Mouse (Mus musculus) neural tube, embryonic 12.5 days (tissue): Measurements from ENCODE around the gene Iqgap2. TPM values are rescaled to one million over a fixed set of nuclear protein-coding genes. Genes with fewer than 3 reads are reported as not detected.

Experiments
- ATAC-seq: fragments of 200-750 bp; cut with Nextera tagmentation; 2 replicates; pipeline ENCODE4 v1.8.0; 2017; ENCODE audit warnings: low read depth, mild to moderate bottlenecking, moderate TSS enrichment, moderate library complexity; ENCODE audit not compliant: low FRiP score
- H3K27ac ChIP-seq: fragments of 300-500 bp; sonication (generic); 2 replicates; pipeline ENCODE4 v1.5.1; 2016
- H3K27me3 ChIP-seq: fragments of 300-500 bp; sonication (generic); replicated peaks from 2 replicates; pipeline ENCODE4 v1.6.1; 2016; ENCODE audit warnings: mild to moderate bottlenecking
- H3K36me3 ChIP-seq: fragments of 300-500 bp; sonication (generic); 2 replicates; pipeline ENCODE4 v1.6.1; 2016; ENCODE audit warnings: mild to moderate bottlenecking
- H3K4me1 ChIP-seq: fragments of 300-500 bp; sonication (generic); 2 replicates; pipeline ENCODE4 v1.6.1; 2016
- H3K4me2 ChIP-seq: fragments of 300-500 bp; sonication (generic); replicated peaks from 2 replicates; pipeline ENCODE4 v1.6.1; 2016; ENCODE audit warnings: mild to moderate bottlenecking
- H3K4me3 ChIP-seq: fragments of 300-500 bp; sonication (generic); 2 replicates; pipeline ENCODE4 v1.5.1; 2016
- H3K9ac ChIP-seq: fragments of 300-500 bp; sonication (generic); 2 replicates; pipeline ENCODE4 v1.6.1; 2016; ENCODE audit warnings: mild to moderate bottlenecking
- H3K9me3 ChIP-seq: fragments of 300-500 bp; sonication (generic); 2 replicates; pipeline ENCODE4 v1.6.1; 2016; ENCODE audit warnings: mild to moderate bottlenecking
- WGBS: fragments of 180-500 bp; shearing (Covaris S2); methylation state at CpG from one replicate; pipeline ENCODE4 v1.1.7; 2016; 5-methylcytosine and 5-hydroxymethylcytosine counted together
- polyA plus RNA-seq: library from polyadenylated mRNA; unstranded; fragments of >200 nt; fragmentation: Nextera tagmentation; extraction: Ambion mirVana; gene quantifications from 2 replicates; pipeline ENCODE4 v1.2.1, GENCODE M21; 2016

The Iqgap2 gene
- polyA plus RNA-seq, 1 experiment from 2014 or later = 9.5 TPM

GRCm38 (mm10) chr13:95714271-95714975 is 177.3 kb downstream of the Iqgap2 start:
- H3K27me3 ChIP-seq = no peaks in the 10 kb centered on the region
- WGBS = 74% methylated on average over 3 of the region's 3 CpGs
- H3K4me1 ChIP-seq = no peaks in the 10 kb centered on the region
- H3K9me3 ChIP-seq = no peaks in the 10 kb centered on the region
- no peak overlapping the region for H3K27ac ChIP-seq
- no peak for ATAC-seq
- no peaks in the 10 kb centered on the region for H3K36me3 ChIP-seq
- no peak overlapping the region for H3K9ac ChIP-seq
- no peak overlapping the region for H3K4me3 ChIP-seq
- H3K4me2 ChIP-seq = no peak overlapping the region

- no peak for ATAC-seq
- Histone ChIP-seq H3K36me3 (no peaks in the 10 kb centered on the region), H3K27ac (no peak overlapping the region), H3K4me1 (no peaks in the 10 kb centered on the region), H3K4me2 (no peak overlapping the region), H3K9ac (no peak overlapping the region), H3K4me3 (no peak overlapping the region), H3K9me3 (no peaks in the 10 kb centered on the region), H3K27me3 (no peaks in the 10 kb centered on the region)
- 91% methylated on average over 9 of the region's 9 CpGs for WGBS
Measured at GRCm38 (mm10) chr13:95712570-95713268, 179.0 kb downstream of the Iqgap2 start.

GRCm38 (mm10) chr13:95712054-95712453 is 179.7 kb downstream of the Iqgap2 start:
- H3K9me3 ChIP-seq = no peaks in the 10 kb centered on the region

GRCm38 (mm10) chr13:95705589-95705988 is 186.1 kb downstream of the Iqgap2 start:
- Histone ChIP-seq H3K27ac (no peak overlapping the region), H3K4me3 (no peak overlapping the region), H3K4me2 (no peak overlapping the region), H3K9me3 (no peaks in the 10 kb centered on the region), H3K36me3 (no peaks in the 10 kb centered on the region), H3K27me3 (no peaks in the 10 kb centered on the region), H3K4me1 (no peaks in the 10 kb centered on the region), H3K9ac (no peak overlapping the region)
- ATAC-seq = no peak
- 94% methylated on average over 6 of the region's 6 CpGs for WGBS

More at GRCm38 (mm10) chr13:95712054-95712453, 179.7 kb downstream of the Iqgap2 start:
- H3K9ac ChIP-seq = no peak overlapping the region
- no peak overlapping the region for H3K4me3 ChIP-seq
- H3K27ac ChIP-seq = no peak overlapping the region
- no peak for ATAC-seq
- no peak overlapping the region for H3K4me2 ChIP-seq
- H3K36me3 ChIP-seq = no peaks in the 10 kb centered on the region
- no peaks in the 10 kb centered on the region for H3K4me1 ChIP-seq
- H3K27me3 ChIP-seq = no peaks in the 10 kb centered on the region

- H3K4me3 ChIP-seq = no peak overlapping the region
- no peaks in the 10 kb centered on the region for H3K36me3 ChIP-seq
- H3K9ac ChIP-seq = no peak overlapping the region
- H3K4me2 ChIP-seq = no peak overlapping the region
- no peak for ATAC-seq
- WGBS = 85% methylated on average over 5 of the region's 5 CpGs
- H3K9me3 ChIP-seq = no peaks in the 10 kb centered on the region
- H3K27me3 ChIP-seq = no peaks in the 10 kb centered on the region
- no peaks in the 10 kb centered on the region for H3K4me1 ChIP-seq
- no peak overlapping the region for H3K27ac ChIP-seq
Measured at GRCm38 (mm10) chr13:95703376-95703775, 188.3 kb downstream of the Iqgap2 start.

GRCm38 (mm10) chr13:95697874-95698273 is 193.8 kb downstream of the Iqgap2 start:
- Histone ChIP-seq H3K9me3 (no peaks in the 10 kb centered on the region), H3K4me1 (no peaks in the 10 kb centered on the region), H3K9ac (no peak overlapping the region), H3K36me3 (no peaks in the 10 kb centered on the region), H3K4me3 (no peak overlapping the region), H3K4me2 (no peak overlapping the region), H3K27ac (no peak overlapping the region), H3K27me3 (no peaks in the 10 kb centered on the region)
- 26% methylated on average over 6 of the region's 6 CpGs for WGBS
- ATAC-seq = no peak

GRCm38 (mm10) chr13:95696654-95697163 is 195.0 kb downstream of the Iqgap2 start, which contains the start of gene F2rl2:
F2rl2 (plus strand) TSS chr13:95696853.
- H3K27me3 ChIP-seq = no peaks in the 10 kb centered on the region
- H3K4me2 ChIP-seq = no peak within 1 kb of the TSS
- WGBS = 59% methylated on average over 4 of the region's 4 CpGs
- H3K9ac ChIP-seq = no peak within 1 kb of the TSS
- no peaks in the 10 kb centered on the region for H3K36me3 ChIP-seq
- H3K4me1 ChIP-seq = no peaks in the 10 kb centered on the region
- H3K27ac ChIP-seq = no peak within 1 kb of the TSS
- no peaks in the 10 kb centered on the region for H3K9me3 ChIP-seq
- H3K4me3 ChIP-seq = no peak within 1 kb of the TSS
- ATAC-seq = no peak

- H3K27ac ChIP-seq = no peak overlapping the region
- no peak overlapping the region for H3K9ac ChIP-seq
- WGBS = 77% methylated on average over 9 of the region's 9 CpGs
- H3K4me3 ChIP-seq = no peak overlapping the region
- H3K4me1 ChIP-seq = no peaks in the 10 kb centered on the region
- H3K9me3 ChIP-seq = no peaks in the 10 kb centered on the region
- H3K4me2 ChIP-seq = no peak overlapping the region
- no peak for ATAC-seq
- no peaks in the 10 kb centered on the region for H3K27me3 ChIP-seq
- H3K36me3 ChIP-seq = no peaks in the 10 kb centered on the region
Measured at GRCm38 (mm10) chr13:95696120-95696653, 195.5 kb downstream of the Iqgap2 start.

- no peak for ATAC-seq
- no peaks in the 10 kb centered on the region for H3K9me3 ChIP-seq
- H3K4me2 ChIP-seq = no peak overlapping the region
- WGBS = 83% methylated on average over 8 of the region's 8 CpGs
- H3K9ac ChIP-seq = no peak overlapping the region
- no peak overlapping the region for H3K4me3 ChIP-seq
- H3K27me3 ChIP-seq = no peaks in the 10 kb centered on the region
- H3K36me3 ChIP-seq = no peaks in the 10 kb centered on the region
- no peak overlapping the region for H3K27ac ChIP-seq
- no peaks in the 10 kb centered on the region for H3K4me1 ChIP-seq
Measured at GRCm38 (mm10) chr13:95692201-95692600, 199.5 kb downstream of the Iqgap2 start.

- WGBS = 87% methylated on average over 1 of the region's 1 CpGs
- Histone ChIP-seq H3K9me3 (no peaks in the 10 kb centered on the region), H3K4me3 (no peak overlapping the region), H3K4me1 (no peaks in the 10 kb centered on the region), H3K9ac (no peak overlapping the region), H3K4me2 (no peak overlapping the region), H3K27ac (no peak overlapping the region), H3K36me3 (no peaks in the 10 kb centered on the region), H3K27me3 (no peaks in the 10 kb centered on the region)
- ATAC-seq = no peak
Measured at GRCm38 (mm10) chr13:95688576-95688975, 203.1 kb downstream of the Iqgap2 start.

- H3K27ac ChIP-seq = no peak overlapping the region
- no peaks in the 10 kb centered on the region for H3K9me3 ChIP-seq
- 91% methylated on average over 5 of the region's 5 CpGs for WGBS
- H3K36me3 ChIP-seq = peaks cover 10% of the 10 kb centered on the region; the same call in 1 of the 2 replicates
- no peaks in the 10 kb centered on the region for H3K27me3 ChIP-seq
- no peak for ATAC-seq
- H3K4me3 ChIP-seq = no peak overlapping the region
- H3K4me1 ChIP-seq = no peaks in the 10 kb centered on the region
- H3K9ac ChIP-seq = no peak overlapping the region
- no peak overlapping the region for H3K4me2 ChIP-seq
Measured at GRCm38 (mm10) chr13:95685736-95686135, 206.0 kb downstream of the Iqgap2 start.

GRCm38 (mm10) chr13:95684656-95685244 is 207.0 kb downstream of the Iqgap2 start:
- Histone ChIP-seq H3K9ac (no peak overlapping the region), H3K4me1 (no peaks in the 10 kb centered on the region), H3K9me3 (no peaks in the 10 kb centered on the region), H3K36me3 (peaks cover 10% of the 10 kb centered on the region; the same call in 1 of the 2 replicates), H3K27me3 (no peaks in the 10 kb centered on the region), H3K27ac (no peak overlapping the region), H3K4me3 (no peak overlapping the region), H3K4me2 (no peak overlapping the region)
- ATAC-seq = no peak
- 93% methylated on average over 9 of the region's 9 CpGs for WGBS
